Mouse (Mus musculus): ENCODE measurements around the gene Nmt1. TPM values are rescaled to one million over a fixed set of nuclear protein-coding genes. Genes with fewer than 3 reads are reported as not detected.

Gene Nmt1
- polyA plus RNA-seq, 1 experiment from 2014 or later, result 32.1 TPM

- WGBS (ENCODE audit: insufficient replicate concordance), result 16% methylated on average over 5 of the region's 5 CpGs
- Histone ChIP-seq H3K4me1 (ENCODE audit: control insufficient read depth, low read depth, low read length) (peaks cover 6% of the 10 kb centered on the region), H3K27me3 (ENCODE audit: control insufficient read depth, insufficient read depth, low read depth, low read length) (peaks cover 45% of the 10 kb centered on the region), H3K27ac (ENCODE audit: low read length) (no peak overlapping the region), H3K9me3 (replicated peaks; ENCODE audit: control insufficient read depth, low read length) (no peaks in the 10 kb centered on the region), H3K36me3 (ENCODE audit: control insufficient read depth, insufficient read depth) (peaks cover 2% of the 10 kb centered on the region), H3K4me2 (ENCODE audit: low read depth, low read length) (no peak overlapping the region), H3K9ac (ENCODE audit: low read depth, low read length) (no peak overlapping the region), H3K4me3 (ENCODE audit: low read depth, low read length) (no peak overlapping the region)
- ATAC-seq (ENCODE audit: low read depth), result peak; percentile 44; the same call in 1 of the 2 replicates
Observed at GRCm38 (mm10) chr11:102992940-102993339, 35.0 kb upstream of the Nmt1 start.

GRCm38 (mm10) chr11:102993420-102994029, 34.5 kb upstream of the Nmt1 start:
- H3K4me3 ChIP-seq (ENCODE audit: low read depth, low read length), result no peak overlapping the region
- no peak overlapping the region for H3K9ac ChIP-seq (ENCODE audit: low read depth, low read length)
- ATAC-seq (ENCODE audit: low read depth), result no peak
- no peak overlapping the region for H3K27ac ChIP-seq (ENCODE audit: low read length)
- no peak overlapping the region for H3K4me2 ChIP-seq (ENCODE audit: low read depth, low read length)
- peaks cover 41% of the 10 kb centered on the region for H3K27me3 ChIP-seq (ENCODE audit: control insufficient read depth, insufficient read depth, low read depth, low read length)
- H3K4me1 ChIP-seq (ENCODE audit: control insufficient read depth, low read depth, low read length), result peaks cover 12% of the 10 kb centered on the region
- 66% methylated on average over 17 of the region's 17 CpGs for WGBS (ENCODE audit: insufficient replicate concordance)
- H3K36me3 ChIP-seq (ENCODE audit: control insufficient read depth, insufficient read depth), result peaks cover 2% of the 10 kb centered on the region
- H3K9me3 ChIP-seq (replicated peaks; ENCODE audit: control insufficient read depth, low read length), result no peaks in the 10 kb centered on the region

GRCm38 (mm10) chr11:102994952-102995351, 33.0 kb upstream of the Nmt1 start:
- Histone ChIP-seq H3K4me3 (ENCODE audit: low read depth, low read length) (no peak overlapping the region), H3K4me1 (ENCODE audit: control insufficient read depth, low read depth, low read length) (peaks cover 13% of the 10 kb centered on the region), H3K9ac (ENCODE audit: low read depth, low read length) (no peak overlapping the region), H3K9me3 (replicated peaks; ENCODE audit: control insufficient read depth, low read length) (no peaks in the 10 kb centered on the region), H3K27ac (ENCODE audit: low read length) (no peak overlapping the region), H3K27me3 (ENCODE audit: control insufficient read depth, insufficient read depth, low read depth, low read length) (peaks cover 27% of the 10 kb centered on the region), H3K36me3 (ENCODE audit: control insufficient read depth, insufficient read depth) (peaks cover 2% of the 10 kb centered on the region), H3K4me2 (ENCODE audit: low read depth, low read length) (no peak overlapping the region)
- ATAC-seq (ENCODE audit: low read depth), result no peak
- WGBS (ENCODE audit: insufficient replicate concordance), result 86% methylated on average over 18 of the region's 18 CpGs

- Histone ChIP-seq H3K36me3 (ENCODE audit: control insufficient read depth, insufficient read depth) (peaks cover 2% of the 10 kb centered on the region), H3K4me2 (ENCODE audit: low read depth, low read length) (no peak overlapping the region), H3K27ac (ENCODE audit: low read length) (no peak overlapping the region), H3K4me3 (ENCODE audit: low read depth, low read length) (no peak overlapping the region), H3K4me1 (ENCODE audit: control insufficient read depth, low read depth, low read length) (peaks cover 13% of the 10 kb centered on the region), H3K9ac (ENCODE audit: low read depth, low read length) (no peak overlapping the region), H3K27me3 (ENCODE audit: control insufficient read depth, insufficient read depth, low read depth, low read length) (peaks cover 13% of the 10 kb centered on the region), H3K9me3 (replicated peaks; ENCODE audit: control insufficient read depth, low read length) (no peaks in the 10 kb centered on the region)
- ATAC-seq (ENCODE audit: low read depth), result no peak
- WGBS (ENCODE audit: insufficient replicate concordance), result 73% methylated on average over 7 of the region's 7 CpGs
Observed at GRCm38 (mm10) chr11:102996385-102996784, 31.6 kb upstream of the Nmt1 start.

GRCm38 (mm10) chr11:102996991-102997770, 30.8 kb upstream of the Nmt1 start:
- Histone ChIP-seq H3K4me1 (ENCODE audit: control insufficient read depth, low read depth, low read length) (peaks cover 13% of the 10 kb centered on the region), H3K4me3 (ENCODE audit: low read depth, low read length) (no peak overlapping the region), H3K36me3 (ENCODE audit: control insufficient read depth, insufficient read depth) (peaks cover 2% of the 10 kb centered on the region), H3K4me2 (ENCODE audit: low read depth, low read length) (no peak overlapping the region), H3K27ac (ENCODE audit: low read length) (no peak overlapping the region), H3K9ac (ENCODE audit: low read depth, low read length) (no peak overlapping the region), H3K9me3 (replicated peaks; ENCODE audit: control insufficient read depth, low read length) (no peaks in the 10 kb centered on the region), H3K27me3 (ENCODE audit: control insufficient read depth, insufficient read depth, low read depth, low read length) (peaks cover 5% of the 10 kb centered on the region)
- 87% methylated on average over 12 of the region's 12 CpGs for WGBS (ENCODE audit: insufficient replicate concordance)
- ATAC-seq (ENCODE audit: low read depth), result no peak

- H3K9me3 ChIP-seq (replicated peaks; ENCODE audit: control insufficient read depth, low read length), result no peaks in the 10 kb centered on the region
- WGBS (ENCODE audit: insufficient replicate concordance), result 19% methylated on average over 7 of the region's 7 CpGs
- peaks cover 2% of the 10 kb centered on the region for H3K36me3 ChIP-seq (ENCODE audit: control insufficient read depth, insufficient read depth)
- H3K9ac ChIP-seq (ENCODE audit: low read depth, low read length), result no peak overlapping the region; the same call in 1 of the 2 replicates
- peaks cover 13% of the 10 kb centered on the region for H3K4me1 ChIP-seq (ENCODE audit: control insufficient read depth, low read depth, low read length)
- no peak for ATAC-seq (ENCODE audit: low read depth)
- no peak overlapping the region for H3K4me3 ChIP-seq (ENCODE audit: low read depth, low read length)
- H3K27me3 ChIP-seq (ENCODE audit: control insufficient read depth, insufficient read depth, low read depth, low read length), result no peaks in the 10 kb centered on the region
- no peak overlapping the region for H3K27ac ChIP-seq (ENCODE audit: low read length)
- no peak overlapping the region for H3K4me2 ChIP-seq (ENCODE audit: low read depth, low read length)
Observed at GRCm38 (mm10) chr11:102998254-102998576, 29.8 kb upstream of the Nmt1 start.

GRCm38 (mm10) chr11:102998577-102999316, 29.2 kb upstream of the Nmt1 start:
- no peak overlapping the region for H3K4me3 ChIP-seq (ENCODE audit: low read depth, low read length)
- no peak overlapping the region for H3K4me2 ChIP-seq (ENCODE audit: low read depth, low read length)
- H3K27ac ChIP-seq (ENCODE audit: low read length), result no peak overlapping the region
- no peak overlapping the region for H3K9ac ChIP-seq (ENCODE audit: low read depth, low read length)
- H3K36me3 ChIP-seq (ENCODE audit: control insufficient read depth, insufficient read depth), result peaks cover 2% of the 10 kb centered on the region
- H3K9me3 ChIP-seq (replicated peaks; ENCODE audit: control insufficient read depth, low read length), result no peaks in the 10 kb centered on the region
- H3K27me3 ChIP-seq (ENCODE audit: control insufficient read depth, insufficient read depth, low read depth, low read length), result no peaks in the 10 kb centered on the region
- H3K4me1 ChIP-seq (ENCODE audit: control insufficient read depth, low read depth, low read length), result peaks cover 13% of the 10 kb centered on the region
- ATAC-seq (ENCODE audit: low read depth), result peak; percentile 62
- WGBS (ENCODE audit: insufficient replicate concordance), result 18% methylated on average over 14 of the region's 14 CpGs

- Histone ChIP-seq H3K4me1 (ENCODE audit: control insufficient read depth, low read depth, low read length) (peaks cover 13% of the 10 kb centered on the region), H3K9me3 (replicated peaks; ENCODE audit: control insufficient read depth, low read length) (no peaks in the 10 kb centered on the region), H3K36me3 (ENCODE audit: control insufficient read depth, insufficient read depth) (peaks cover 2% of the 10 kb centered on the region), H3K4me3 (ENCODE audit: low read depth, low read length) (no peak overlapping the region), H3K4me2 (ENCODE audit: low read depth, low read length) (no peak overlapping the region), H3K9ac (ENCODE audit: low read depth, low read length) (no peak overlapping the region), H3K27ac (ENCODE audit: low read length) (no peak overlapping the region), H3K27me3 (ENCODE audit: control insufficient read depth, insufficient read depth, low read depth, low read length) (no peaks in the 10 kb centered on the region)
- WGBS (ENCODE audit: insufficient replicate concordance), result 74% methylated on average over 14 of the region's 14 CpGs
- no peak for ATAC-seq (ENCODE audit: low read depth)
Observed at GRCm38 (mm10) chr11:102999317-102999970, 28.5 kb upstream of the Nmt1 start.
